Mouse (Mus musculus) E14TG2a.4 (cell line): ENCODE measurements around the gene Adh1.

ENCODE experiments used
- CTCF ChIP-seq: conservative IDR thresholded peaks from 2 replicates; pipeline ENCODE4 v1.5.1; 2014; ENCODE audit warnings: low read length
- NANOG ChIP-seq: IDR thresholded peaks from 2 replicates; pipeline ENCODE4 v1.6.1; 2014; ENCODE audit warnings: borderline replicate concordance, low read length, mixed read lengths
- POU5F1 ChIP-seq: IDR thresholded peaks from 2 replicates; pipeline ENCODE4 v1.6.1; 2014; ENCODE audit warnings: low read length, borderline replicate concordance

- TF ChIP-seq CTCF (no peak), NANOG (no peak), POU5F1 (no peak)
These were observed 36.3 kb upstream of the Adh1 start for GRCm38 (mm10) chr3:138224363-138224954.
